Mouse (Mus musculus) adipocyte (in vitro differentiated cells): ENCODE data around the gene Maml2.

Experiments used
- DNase-seq: peaks from one replicate; pipeline ENCODE4 v3.0.0-alpha.2; 2016; ENCODE audit warnings: low spot score

The Maml2 gene

DNA sequence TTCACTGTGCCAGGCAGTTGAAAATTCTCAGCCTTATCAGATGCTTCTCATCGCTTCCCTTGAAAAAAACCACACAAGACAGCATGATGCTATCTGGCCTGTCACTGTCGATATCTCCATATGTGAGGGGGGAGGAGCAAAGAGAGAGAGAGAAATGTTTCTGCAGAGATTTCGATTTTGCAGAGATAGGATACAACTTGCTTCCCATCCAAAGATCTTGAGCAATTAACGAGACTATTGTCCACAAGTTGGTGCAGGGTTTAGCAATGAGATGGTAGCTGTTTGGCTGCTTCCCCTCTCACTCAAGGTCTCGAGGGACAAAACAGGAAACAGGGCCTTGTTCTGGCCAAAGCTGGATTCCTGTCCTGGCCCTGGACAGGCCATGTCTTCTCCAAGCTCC, 276.3 kb downstream of the Maml2 start:
- DNase-seq: peak; percentile 78

DNA sequence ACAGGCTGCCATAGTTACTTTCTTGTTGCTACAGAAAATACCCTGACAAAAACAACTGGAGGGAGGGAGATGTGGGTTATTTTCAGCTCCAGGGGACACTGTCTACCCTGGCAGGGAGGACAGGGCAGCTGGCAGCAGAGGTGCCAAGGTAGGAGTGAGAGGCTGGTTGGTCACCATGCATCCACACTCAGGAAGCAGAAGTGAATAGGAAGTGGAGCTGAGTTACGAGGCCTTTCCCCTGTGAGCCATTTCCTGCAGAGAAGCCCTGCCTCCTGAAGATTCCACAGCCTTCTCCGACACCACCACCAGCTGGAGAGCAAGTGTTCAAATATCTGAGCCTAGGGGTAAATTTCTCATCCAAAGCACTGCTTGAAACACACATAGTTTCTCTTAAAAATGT, 277.2 kb downstream of the Maml2 start:
- no peak for DNase-seq

DNA sequence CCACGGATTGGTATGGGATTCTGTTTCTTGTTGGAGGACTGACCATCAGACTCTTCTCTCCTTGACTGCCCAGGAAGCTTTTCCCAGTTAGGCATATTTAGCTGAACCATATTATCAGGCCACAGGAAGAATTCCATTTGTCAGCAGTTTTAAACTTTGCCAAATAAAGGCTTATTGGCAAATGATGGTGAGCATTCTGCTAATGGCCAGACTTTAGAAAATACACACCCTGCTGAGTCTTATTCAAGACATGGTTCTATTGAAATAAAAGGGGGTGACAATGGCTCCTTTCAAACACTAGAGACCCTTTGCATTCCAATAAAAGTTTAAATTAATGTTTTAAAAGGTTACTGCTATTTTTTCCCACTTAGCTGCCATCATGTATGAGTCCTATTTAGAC, 279.4 kb downstream of the Maml2 start:
- DNase-seq: no peak

DNA sequence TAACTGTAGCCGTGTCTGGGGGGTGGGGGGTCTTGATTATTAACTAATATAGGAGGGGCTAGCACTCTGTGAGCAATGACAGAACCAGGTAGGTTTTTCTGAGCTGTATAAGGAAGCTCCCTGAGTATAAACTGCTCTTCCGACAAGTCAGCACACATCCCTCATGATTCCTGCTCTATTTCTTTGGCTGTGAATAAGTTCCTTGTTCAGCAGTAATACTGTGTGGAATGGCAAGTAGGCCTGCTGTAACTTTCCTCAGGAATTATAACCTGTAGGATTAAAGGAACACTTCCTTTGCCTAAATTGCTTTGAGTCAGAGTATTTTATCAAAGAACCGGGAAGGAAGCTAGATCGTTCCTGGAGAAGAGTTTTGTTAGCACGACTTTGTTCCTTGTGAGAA, 283.4 kb downstream of the Maml2 start:
- DNase-seq: no peak

DNA sequence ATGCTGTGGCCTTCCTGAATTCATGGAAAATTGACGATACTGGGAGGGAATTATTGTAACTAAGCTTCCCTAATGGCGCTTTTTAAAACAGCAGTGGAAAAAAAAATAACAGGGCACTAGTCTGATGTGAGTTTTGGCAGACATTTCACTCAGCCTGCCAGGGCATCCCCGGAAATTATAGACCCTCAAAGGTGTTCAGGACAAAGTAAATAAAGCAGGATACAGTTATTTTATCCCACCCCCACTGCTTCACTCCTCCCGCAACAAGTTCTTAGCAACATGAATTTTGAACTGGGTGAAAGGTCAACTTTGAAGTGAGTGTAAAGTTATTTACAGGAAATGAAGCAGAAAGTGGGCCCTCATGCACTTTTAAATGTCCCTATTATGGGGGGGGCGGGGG, 286.2 kb downstream of the Maml2 start:
- no peak for DNase-seq

DNA sequence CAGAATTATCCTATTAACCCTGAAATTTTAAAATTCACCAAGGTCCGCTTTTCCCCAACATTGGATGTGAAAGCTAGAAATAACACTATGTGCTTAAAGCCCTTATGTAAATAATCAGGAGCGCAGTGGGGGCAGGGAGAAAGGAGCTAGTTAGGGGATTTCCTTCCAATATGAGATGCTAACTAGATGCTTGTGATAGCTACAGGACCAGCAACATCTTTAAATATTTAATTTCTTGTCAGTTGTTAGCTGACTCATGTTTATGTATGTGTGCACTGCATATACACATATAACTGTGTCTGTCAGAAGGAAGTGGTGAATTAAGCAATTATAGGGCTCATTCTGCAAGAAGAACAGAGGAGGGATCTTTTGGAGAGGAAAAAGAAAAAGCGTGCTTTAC, 286.7 kb downstream of the Maml2 start:
- DNase-seq: no peak

DNA sequence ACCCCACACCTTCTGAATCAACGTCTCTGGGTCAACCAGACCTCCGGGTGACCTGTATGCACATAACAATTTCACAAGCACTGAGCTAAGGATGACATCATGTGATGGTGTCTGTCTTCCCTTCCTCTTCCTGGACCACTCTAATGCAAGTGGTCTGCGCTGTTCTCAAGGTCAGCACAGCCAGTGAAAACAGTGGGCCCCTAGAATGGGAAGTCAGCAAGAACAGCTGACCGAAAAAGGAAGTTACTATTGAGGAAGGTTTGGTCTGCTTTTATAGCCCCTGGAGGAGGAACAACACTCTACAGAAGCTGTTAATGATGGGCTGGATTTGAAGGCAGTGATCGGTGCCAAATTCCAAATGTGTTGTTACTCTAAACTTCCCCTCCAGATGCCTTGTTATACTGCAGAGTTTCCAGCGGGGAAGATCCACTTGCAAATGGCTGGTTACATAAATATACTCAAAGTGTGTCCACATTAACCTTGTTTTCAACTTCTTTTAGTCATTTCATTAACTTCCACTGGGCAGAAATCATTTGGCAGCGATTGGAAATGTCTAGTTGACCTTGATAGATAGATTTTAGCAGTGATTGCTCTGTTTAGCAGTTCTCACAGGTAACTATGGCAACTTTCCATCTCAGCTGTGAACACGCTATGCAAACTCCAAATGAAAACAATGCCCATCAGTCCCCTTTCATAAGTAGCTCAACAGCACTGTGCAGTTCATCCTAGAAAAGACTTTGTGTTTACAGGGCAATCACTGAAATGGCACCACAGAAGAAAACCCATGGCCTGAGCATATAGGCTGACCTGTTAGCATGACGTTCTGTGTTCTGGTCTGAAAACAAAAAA, 289.6 kb downstream of the Maml2 start:
- peak; percentile 7 for DNase-seq

DNA sequence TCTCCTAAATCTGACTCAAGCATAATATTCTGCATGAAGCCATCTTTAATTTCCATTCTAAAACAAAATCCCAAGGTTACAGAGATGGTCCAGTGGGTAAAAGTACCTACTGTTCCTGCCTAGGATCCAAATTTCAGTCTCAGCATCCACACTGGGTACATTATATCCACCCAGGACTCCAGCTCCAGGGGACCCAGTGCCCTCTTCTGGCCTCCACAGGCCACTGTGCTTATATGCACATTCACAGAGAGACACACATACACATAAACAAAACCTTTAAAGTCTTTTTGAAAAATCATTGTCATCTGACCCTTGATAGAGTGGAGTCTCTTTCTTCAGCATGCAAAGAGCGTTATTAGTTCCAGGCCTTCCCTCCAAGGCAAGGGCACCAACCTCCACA, 291.0 kb downstream of the Maml2 start:
- DNase-seq: no peak

DNA sequence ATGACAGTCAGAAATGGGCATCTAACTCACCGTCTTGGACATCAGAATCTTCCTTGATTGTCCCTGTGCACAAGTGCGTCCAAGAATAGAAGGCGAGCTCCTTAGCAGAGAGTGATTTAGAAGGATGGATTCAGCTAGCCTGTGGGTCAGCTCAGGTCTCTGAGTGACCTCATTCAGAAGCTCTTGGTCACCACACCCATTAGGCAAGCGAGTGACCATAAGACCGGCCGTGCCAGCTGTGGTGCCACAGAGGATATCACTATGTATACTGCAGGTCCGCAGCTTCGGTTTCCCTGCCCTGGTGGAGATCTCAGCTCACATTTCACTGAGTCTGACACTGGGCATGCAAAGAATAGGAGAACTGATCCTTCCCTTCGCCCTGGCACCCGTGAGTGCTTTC, 294.9 kb downstream of the Maml2 start:
- DNase-seq: no peak

DNA sequence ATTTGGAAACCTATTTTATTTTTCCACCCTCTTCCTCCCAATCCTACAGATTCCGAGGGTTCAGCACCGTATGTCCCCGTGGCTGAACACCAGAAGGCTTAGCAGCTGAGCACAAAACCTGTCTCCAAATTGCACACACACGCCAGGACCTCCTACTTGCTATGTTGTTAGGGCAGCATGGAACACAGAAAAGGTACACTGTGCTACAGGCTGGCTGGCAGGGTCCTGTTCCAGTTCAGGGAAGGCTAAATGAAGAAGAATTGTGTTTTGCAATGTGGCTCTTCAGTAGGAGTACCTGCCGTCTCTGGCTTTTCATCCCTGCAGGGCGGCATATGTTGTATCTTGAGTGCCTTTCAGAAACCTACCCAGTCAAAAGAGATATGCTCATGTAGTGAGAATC, 300.0 kb downstream of the Maml2 start:
- DNase-seq: no peak

DNA sequence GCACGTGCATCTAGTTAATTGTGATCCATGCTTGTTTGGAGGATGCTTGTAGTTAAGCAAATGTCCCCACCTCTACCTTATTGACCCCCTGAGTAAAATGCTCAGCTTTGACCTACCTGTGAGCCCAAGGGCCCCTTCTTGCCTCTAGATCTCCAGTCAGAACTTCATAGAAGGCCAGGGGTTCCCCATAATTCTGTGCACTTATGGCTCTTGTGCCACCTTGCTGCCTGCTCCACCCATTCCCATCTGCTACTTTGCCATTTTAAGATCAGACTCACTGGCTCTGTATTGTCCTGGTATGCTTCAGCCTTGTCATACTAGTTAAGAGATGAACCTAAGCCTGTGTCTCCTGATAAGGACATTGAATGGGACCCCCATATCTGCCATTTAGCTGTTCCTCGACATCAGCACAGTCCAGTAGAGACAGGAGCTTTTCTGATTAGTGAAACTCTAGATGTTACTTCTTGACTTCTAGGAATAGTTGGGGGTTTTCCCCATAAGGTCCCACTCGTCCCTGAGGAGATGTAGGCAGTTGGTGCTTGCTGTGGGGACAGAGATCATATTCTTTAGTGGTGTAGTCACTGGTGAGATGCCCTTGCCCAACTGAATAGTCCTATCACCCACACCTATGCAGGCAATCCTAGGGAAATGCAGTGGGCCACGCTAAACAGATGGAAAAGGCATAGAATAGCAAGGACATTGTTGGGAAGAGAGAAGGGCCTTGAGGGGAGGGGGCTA, 301.0 kb downstream of the Maml2 start:
- no peak for DNase-seq

DNA sequence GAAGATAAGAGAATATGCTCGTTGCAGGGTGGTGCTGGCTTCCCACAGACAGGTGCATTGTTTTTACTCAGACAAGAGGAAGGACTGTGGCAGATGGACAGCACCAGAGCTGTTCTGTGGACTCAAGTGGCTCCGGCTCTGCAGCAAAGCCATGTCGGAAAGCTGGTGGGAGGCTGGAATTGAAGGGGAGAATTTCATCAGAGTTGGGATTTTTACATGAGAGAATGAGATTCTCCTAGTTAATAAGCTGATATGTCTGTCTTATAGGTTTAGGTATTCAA, 301.5 kb downstream of the Maml2 start:
- DNase-seq: no peak

DNA sequence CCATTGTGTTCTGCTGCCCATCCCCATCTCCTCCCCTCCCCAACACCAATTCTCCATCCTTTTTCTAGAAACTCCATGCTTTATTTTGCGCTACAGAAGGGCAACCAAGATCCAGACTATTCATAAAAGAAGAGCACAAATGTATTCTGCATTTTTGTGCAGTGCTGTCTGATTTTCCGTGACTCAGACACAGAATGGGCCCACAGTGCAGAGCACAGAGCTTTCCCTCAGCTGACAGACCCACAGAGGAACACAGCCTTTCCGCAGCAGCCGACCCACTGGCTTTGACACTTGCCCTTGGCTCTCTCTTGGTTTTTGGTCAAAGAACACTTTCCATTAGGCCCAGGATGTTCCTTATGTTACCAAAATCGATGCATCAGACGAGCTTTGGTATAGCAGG, 302.0 kb downstream of the Maml2 start:
- no peak for DNase-seq

DNA sequence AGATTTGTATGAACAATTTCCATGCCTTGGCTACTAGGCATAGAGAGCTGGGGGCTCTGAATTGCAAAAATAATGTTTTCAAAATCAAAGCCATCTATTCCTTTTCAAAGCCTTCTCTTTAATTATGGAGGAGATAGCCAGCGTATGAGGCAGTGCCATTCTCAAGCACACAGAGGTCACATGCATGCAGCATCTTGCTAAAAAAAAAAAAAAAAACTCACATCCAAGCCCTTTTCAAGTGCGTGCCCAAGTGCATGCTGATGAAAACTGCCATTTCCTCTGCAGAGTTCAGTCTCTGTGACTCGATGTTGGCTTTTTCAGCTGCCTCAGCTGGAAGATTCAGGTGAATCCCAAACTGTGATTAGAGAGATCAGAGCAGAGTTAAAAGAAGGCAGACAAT, 304.0 kb downstream of the Maml2 start:
- DNase-seq: no peak

DNA sequence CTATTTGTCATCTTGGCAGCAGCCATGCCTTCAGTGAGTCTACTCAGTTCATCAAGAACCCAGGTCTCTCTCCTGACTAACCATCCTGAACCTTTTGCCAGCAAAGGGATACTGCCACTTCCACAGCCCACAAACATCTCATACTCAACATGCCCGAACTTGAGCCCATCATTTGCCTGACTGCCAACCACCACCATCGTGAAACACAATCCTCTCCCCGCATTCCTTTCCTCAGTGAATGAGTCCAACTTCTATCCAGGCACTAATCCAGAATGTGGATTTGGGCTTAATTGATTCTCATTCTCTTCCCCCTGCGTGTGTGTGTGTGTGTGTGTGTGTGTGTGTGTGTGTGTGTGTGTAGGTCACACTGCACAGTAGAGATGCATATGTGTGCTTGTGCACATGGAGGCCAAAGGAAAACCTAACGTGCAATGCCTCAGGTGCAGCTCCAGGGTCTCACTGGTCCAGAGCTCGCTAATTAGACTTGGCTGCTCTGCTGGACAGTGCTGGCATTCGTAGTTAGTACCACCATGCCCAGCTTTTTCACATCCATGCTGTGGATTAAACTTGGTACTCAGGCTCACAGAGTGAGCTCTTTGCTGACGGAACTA, 305.9 kb downstream of the Maml2 start:
- DNase-seq: no peak

DNA sequence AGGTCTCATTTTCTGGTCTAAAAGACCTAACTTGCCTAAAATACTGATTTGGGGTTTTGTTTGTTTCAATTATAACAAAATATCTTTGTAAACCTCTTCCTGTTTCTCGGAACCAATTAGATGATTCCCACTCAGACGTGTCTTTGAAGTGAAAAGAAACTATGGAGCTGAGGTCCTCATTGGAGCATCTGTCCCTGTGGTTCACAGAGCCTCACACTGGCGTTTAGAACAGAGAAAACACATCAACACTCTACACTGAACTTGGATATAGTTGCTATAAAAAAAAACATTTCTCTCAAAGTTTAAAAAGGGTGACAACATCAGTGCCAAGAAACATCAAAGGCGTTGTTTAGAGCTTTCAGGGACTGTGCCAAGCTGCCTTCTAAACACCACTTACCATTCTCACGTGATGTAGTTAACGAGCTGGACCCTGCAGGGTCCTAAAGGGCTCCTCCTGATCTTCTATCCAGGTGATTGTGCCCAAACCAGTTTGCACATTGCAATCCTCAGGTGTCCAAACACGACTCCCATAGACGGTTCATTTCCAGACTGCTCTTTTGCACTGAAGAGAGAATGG, 309.9 kb downstream of the Maml2 start:
- no peak for DNase-seq

DNA sequence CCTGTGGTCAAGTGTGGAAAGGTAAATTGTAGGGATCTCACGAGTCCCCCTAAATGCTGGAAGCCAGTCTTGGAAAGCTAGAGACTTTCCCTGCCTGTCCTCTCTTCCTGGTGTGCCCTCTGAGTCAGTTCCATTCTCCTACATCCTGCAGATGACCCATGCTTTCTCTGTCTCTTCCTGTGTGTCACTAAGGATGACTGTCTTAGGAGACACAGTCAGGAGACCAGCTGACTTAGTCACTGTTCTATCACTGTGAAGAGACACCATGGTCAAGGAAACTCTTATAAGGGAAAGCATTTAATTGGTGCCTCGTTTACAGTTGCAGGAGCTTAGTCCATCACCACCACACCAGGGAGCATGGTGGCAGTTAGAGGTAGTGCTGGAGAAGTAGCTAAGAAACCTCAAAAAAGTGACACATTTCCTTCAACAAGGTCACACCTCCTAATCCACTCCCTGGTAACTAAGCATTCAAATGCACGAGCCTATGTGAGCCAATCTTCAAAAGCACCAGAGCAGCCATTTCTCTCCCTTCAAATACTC, 310.8 kb downstream of the Maml2 start:
- DNase-seq: no peak

DNA sequence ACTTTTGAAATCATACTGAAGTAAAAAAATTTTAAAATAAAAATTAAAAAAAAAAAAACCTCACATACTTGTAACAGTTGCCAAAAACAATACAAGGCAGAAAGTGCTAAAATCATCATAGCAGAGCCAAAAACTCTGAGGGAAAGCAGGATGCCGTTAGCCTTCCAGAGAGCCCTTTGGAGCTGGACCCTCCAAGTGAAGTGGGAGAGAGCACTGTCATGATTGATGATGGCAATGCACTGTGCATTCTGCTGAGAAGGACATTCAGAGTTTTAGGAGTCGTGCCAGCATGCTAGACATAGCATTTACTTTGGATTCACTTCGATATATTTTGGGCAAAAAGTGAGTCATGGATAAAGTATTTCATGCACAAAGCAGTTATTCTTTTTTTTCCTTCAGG, 313.8 kb downstream of the Maml2 start:
- peak; percentile 39 for DNase-seq

DNA sequence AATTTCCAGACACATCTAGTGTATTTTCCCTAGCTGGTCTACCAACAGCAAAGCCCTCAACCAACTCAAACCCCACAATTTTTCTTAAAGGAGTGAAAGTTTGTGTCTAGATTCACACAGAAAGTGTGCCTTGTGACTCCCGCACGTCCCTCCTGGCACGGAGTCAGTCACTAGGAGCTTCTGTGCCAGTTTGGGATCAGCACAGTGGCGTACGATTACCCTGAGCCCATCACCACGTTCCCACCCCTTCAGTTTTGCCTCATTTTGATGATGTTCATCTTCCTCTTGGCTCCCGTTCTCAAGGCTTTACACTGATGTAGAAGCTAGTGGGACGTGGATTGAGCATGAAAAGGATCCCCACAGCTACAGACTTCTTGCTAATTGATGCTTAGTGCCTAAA, 314.6 kb downstream of the Maml2 start:
- DNase-seq: no peak

DNA sequence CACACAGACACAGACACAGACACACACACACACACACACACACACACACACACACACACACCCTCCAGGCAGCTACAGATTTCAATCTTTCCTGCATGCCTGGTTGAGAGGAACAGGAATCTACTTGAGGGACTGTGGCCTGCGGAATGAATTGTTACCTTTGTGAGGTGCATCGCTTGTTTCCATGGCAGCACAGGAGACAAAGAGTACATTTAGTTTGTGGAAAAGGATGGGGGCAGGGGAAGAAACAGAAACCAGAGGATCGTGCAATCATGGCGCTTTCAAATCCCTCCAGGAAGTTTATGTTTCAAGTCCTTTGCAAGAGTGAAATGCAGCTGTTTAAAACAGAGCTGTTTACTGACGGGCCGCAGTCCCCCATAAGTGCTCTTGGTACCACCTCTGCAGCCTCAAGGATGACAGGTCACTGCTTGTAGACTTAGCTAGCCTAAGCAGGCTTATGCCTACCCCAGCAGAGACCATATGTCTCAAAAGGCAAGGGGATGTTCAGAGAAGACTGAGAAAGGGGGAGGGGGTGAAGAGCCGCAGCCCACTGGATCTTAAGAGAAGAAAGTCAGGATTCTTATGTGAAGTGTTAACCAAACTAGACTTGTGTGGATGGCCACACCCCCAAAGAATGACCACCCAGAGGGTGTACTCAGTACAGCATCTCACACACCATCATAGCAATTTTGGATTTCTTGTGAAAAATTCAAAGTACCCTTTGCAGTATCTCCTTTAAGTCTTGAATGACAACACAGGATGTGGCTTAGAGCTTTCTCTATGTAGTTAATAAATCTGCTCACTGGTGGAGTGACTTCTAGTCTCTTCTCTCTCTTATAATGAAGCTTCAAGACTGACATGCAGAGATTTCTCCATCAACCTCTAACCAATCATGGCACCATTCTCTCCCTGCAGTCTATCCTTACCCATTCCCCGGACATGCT, 315.8 kb downstream of the Maml2 start:
- DNase-seq: no peak

DNA sequence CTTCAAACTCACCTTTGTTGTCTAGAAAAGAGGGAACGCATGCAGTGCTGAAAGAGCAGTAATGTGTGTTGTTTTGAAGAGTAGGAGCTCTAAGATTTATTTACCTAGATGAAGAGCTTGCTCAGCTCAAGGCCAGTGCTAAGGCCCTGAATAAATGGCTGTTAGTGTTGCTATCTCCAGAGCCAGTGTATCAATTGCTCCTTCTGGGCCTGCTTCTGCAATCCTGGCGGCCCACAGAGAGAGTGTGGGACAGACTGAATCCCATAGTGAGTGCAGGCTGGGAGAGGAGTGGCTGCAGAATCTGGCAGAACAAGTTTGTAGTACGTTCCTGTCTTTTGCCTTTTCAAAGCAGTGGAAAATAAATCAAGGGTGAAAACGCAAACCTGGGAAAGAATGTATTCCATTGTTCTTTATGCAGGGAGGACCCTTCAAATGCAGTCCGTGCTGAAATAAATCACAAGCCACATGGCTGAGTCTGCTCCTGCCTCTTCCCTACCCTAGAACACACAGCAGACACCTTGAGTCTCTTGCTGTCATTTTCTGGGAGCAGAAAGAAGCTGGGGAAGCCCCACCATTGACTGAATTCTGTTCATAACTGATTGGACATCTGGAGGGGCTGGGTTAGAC, 318.7 kb downstream of the Maml2 start:
- DNase-seq: no peak
